Mouse (Mus musculus): ENCODE measurements around the gene Tmem246. TPM values are rescaled to one million over a fixed set of nuclear protein-coding genes. Genes with fewer than 3 reads are reported as not detected.
"Not testable (repeated sequence)": the region's sequence is repeated elsewhere in the genome, so short reads cannot be mapped to it uniquely, and the experiment has no call there.

Gene Tmem246
- total and polyA plus RNA-seq, 3 experiments: 2.9 to 11.1 TPM; not detected in 1

GRCm38 (mm10) chr4:49622272-49622671 lies 24.6 kb upstream of the Tmem246 start:
- H3K36me3 ChIP-seq (ENCODE audit: control insufficient read depth in 1 of 2, insufficient read depth in 2 of 2, low read length in 2 of 2): no peaks in the 10 kb centered on the region
- TF ChIP-seq E2F4 (IDR thresholded peaks at IDR 0.05; ENCODE audit: borderline replicate concordance, low read depth, low read length) (no peak), MAX (IDR thresholded peaks at IDR 0.05; ENCODE audit: low read length) (no peak), RCOR1 (IDR thresholded peaks at IDR 0.05; ENCODE audit: low read depth, low read length) (no peak), ELF1 (IDR thresholded peaks at IDR 0.05; ENCODE audit: low read depth, low read length) (no peak)
- no peaks in the 10 kb centered on the region for H3K4me1 ChIP-seq (ENCODE audit: control insufficient read depth in 1 of 2, insufficient read depth in 2 of 2, low read length in 2 of 2)
- no peak overlapping the region for H3K9ac ChIP-seq (ENCODE audit: control insufficient read depth, low read depth, low read length, poor library complexity, severe bottlenecking)
- H3K4me3 ChIP-seq (ENCODE audit: control insufficient read depth in 1 of 2, insufficient read depth in 1 of 2, low read depth in 2 of 2, low read length in 2 of 2): no peak overlapping the region
- H3K27ac ChIP-seq (ENCODE audit: control insufficient read depth, low read depth, low read length): no peak overlapping the region
- DNase-seq (ENCODE audit: low read depth, low spot score): no peak
- no peaks in the 10 kb centered on the region for H3K27me3 ChIP-seq (ENCODE audit: control insufficient read depth in 1 of 2, insufficient read depth in 2 of 2, low read length in 2 of 2)
- H3K79me2 ChIP-seq (ENCODE audit: control insufficient read depth, insufficient read depth, low read length, poor library complexity): no peaks in the 10 kb centered on the region
- no peaks in the 10 kb centered on the region for H3K9me3 ChIP-seq (replicated peaks; ENCODE audit: insufficient read depth, low read length)

- H3K9ac ChIP-seq (ENCODE audit: control insufficient read depth, low read depth, low read length, poor library complexity, severe bottlenecking): not testable (repeated sequence)
Measured at GRCm38 (mm10) chr4:49619861-49620260, 22.2 kb upstream of the Tmem246 start.

GRCm38 (mm10) chr4:49616924-49617323 lies 19.2 kb upstream of the Tmem246 start:
- Histone ChIP-seq H3K27ac (ENCODE audit: control insufficient read depth, low read depth, low read length) (no peak overlapping the region), H3K4me3 (ENCODE audit: control insufficient read depth in 1 of 2, insufficient read depth in 1 of 2, low read depth in 2 of 2, low read length in 2 of 2) (no peak overlapping the region), H3K4me1 (ENCODE audit: control insufficient read depth in 1 of 2, insufficient read depth in 2 of 2, low read length in 2 of 2) (no peaks in the 10 kb centered on the region), H3K79me2 (ENCODE audit: control insufficient read depth, insufficient read depth, low read length, poor library complexity) (no peaks in the 10 kb centered on the region), H3K9me3 (replicated peaks; ENCODE audit: insufficient read depth, low read length) (no peaks in the 10 kb centered on the region), H3K27me3 (ENCODE audit: control insufficient read depth in 1 of 2, insufficient read depth in 2 of 2, low read length in 2 of 2) (no peaks in the 10 kb centered on the region; a peak in 1 of 4 replicates), H3K36me3 (ENCODE audit: control insufficient read depth in 1 of 2, insufficient read depth in 2 of 2, low read length in 2 of 2) (no peaks in the 10 kb centered on the region), H3K9ac (ENCODE audit: control insufficient read depth, low read depth, low read length, poor library complexity, severe bottlenecking) (no peak overlapping the region)
- TF ChIP-seq MAZ (IDR thresholded peaks at IDR 0.05; ENCODE audit: low read depth, low read length): no peak
- TF ChIP-seq TAL1 (IDR thresholded peaks at IDR 0.05; ENCODE audit: low read length): no peak
- TF ChIP-seq RAD21 (IDR thresholded peaks at IDR 0.05; ENCODE audit: low read depth, low read length): no peak
- TF ChIP-seq NELFE (IDR thresholded peaks at IDR 0.05; ENCODE audit: low read depth, low read length): no peak
- peak in 1 of 2 experiments; percentile 22; a peak in 1 of 4 replicates for TF ChIP-seq EP300 (IDR thresholded peaks at IDR 0.05; ENCODE audit: low read depth in 1 of 2, low read length in 2 of 2)
- TF ChIP-seq TCF12 (IDR thresholded peaks at IDR 0.05; ENCODE audit: low read depth, low read length): no peak
- no peak for TF ChIP-seq MYB (IDR thresholded peaks at IDR 0.05; ENCODE audit: low read depth, low read length)
- no peak for TF ChIP-seq NRF1 (IDR thresholded peaks at IDR 0.05; ENCODE audit: insufficient read depth, low read depth, low read length, poor library complexity, severe bottlenecking)
- TF ChIP-seq GATA1 (IDR thresholded peaks at IDR 0.05; ENCODE audit: low read depth, low read length): 0 out of 2 replicates have a peak, but pooled peaks have one; percentile 7
- TF ChIP-seq GABPA (IDR thresholded peaks at IDR 0.05; ENCODE audit: low read depth, low read length): no peak
- no peak for TF ChIP-seq USF2 (IDR thresholded peaks at IDR 0.05; ENCODE audit: borderline replicate concordance in 1 of 2, insufficient read depth in 1 of 2, low read depth in 1 of 2, low read length in 2 of 2)
- TF ChIP-seq ZKSCAN1 (IDR thresholded peaks at IDR 0.05; ENCODE audit: low read depth, low read length): no peak
- no peak for TF ChIP-seq ZNF384 (IDR thresholded peaks at IDR 0.05; ENCODE audit: low read depth, low read length)
- TF ChIP-seq POLR2AphosphoS2 (IDR thresholded peaks at IDR 0.05; ENCODE audit: low read length): no peak
- no peak for TF ChIP-seq TBP (IDR thresholded peaks at IDR 0.05; ENCODE audit: low read depth, low read length)
- peak; percentile 78 for TF ChIP-seq RCOR1 (IDR thresholded peaks at IDR 0.05; ENCODE audit: low read depth, low read length)
- TF ChIP-seq CHD1 (IDR thresholded peaks at IDR 0.05; ENCODE audit: low read depth, low read length): no peak
- peak; percentile 34 for DNase-seq (ENCODE audit: low read depth, low spot score)

More at GRCm38 (mm10) chr4:49619861-49620260, 22.2 kb upstream of the Tmem246 start:
- not testable (repeated sequence) for H3K4me3 ChIP-seq (ENCODE audit: control insufficient read depth in 1 of 2, insufficient read depth in 1 of 2, low read depth in 2 of 2, low read length in 2 of 2); H3K36me3 ChIP-seq (ENCODE audit: control insufficient read depth in 1 of 2, insufficient read depth in 2 of 2, low read length in 2 of 2); H3K9me3 ChIP-seq (replicated peaks; ENCODE audit: insufficient read depth, low read length); H3K27ac ChIP-seq (ENCODE audit: control insufficient read depth, low read depth, low read length); H3K4me1 ChIP-seq (ENCODE audit: control insufficient read depth in 1 of 2, insufficient read depth in 2 of 2, low read length in 2 of 2); H3K79me2 ChIP-seq (ENCODE audit: control insufficient read depth, insufficient read depth, low read length, poor library complexity); H3K27me3 ChIP-seq (ENCODE audit: control insufficient read depth in 1 of 2, insufficient read depth in 2 of 2, low read length in 2 of 2)
- DNase-seq (ENCODE audit: low read depth, low spot score): peak; percentile 63

Measured in MEL (cell line).